Mouse (Mus musculus) forebrain, embryonic 14.5 days (tissue): ENCODE measurements around the gene Aldh1l1. TPM values are rescaled to one million over a fixed set of nuclear protein-coding genes. Genes with fewer than 3 reads are reported as not detected.

Experiments used
- ATAC-seq: fragments of 200-750 bp; cut with Nextera tagmentation; 2 replicates; pipeline ENCODE4 v1.8.0; 2017; ENCODE audit warnings: mild to moderate bottlenecking, moderate library complexity
- DNase-seq: peaks from one replicate; pipeline ENCODE4 v3.0.0-alpha.2; 2015; ENCODE audit warnings: low spot score
- H3K27ac ChIP-seq: fragments of 300-500 bp; sonication (generic); 2 replicates; pipeline ENCODE4 v1.5.1; 2014; ENCODE audit warnings: low read depth, mild to moderate bottlenecking, control low read depth, low read length, moderate library complexity
- H3K27me3 ChIP-seq: fragments of 300-500 bp; sonication (generic); replicated peaks from 2 replicates; pipeline ENCODE4 v1.6.1; 2014; ENCODE audit warnings: low read length, control low read depth, mixed read lengths; ENCODE audit not compliant: control insufficient read depth, insufficient read depth
- H3K36me3 ChIP-seq: fragments of 300-500 bp; sonication (generic); 2 replicates; pipeline ENCODE4 v1.6.1; 2014; ENCODE audit warnings: low read length, control low read depth; ENCODE audit not compliant: control insufficient read depth, insufficient read depth
- H3K4me1 ChIP-seq: fragments of 300-500 bp; sonication (generic); 2 replicates; pipeline ENCODE4 v1.6.1; 2014; ENCODE audit warnings: antibody characterized with exemption, low read length, control low read depth; ENCODE audit not compliant: control insufficient read depth, insufficient read depth
- H3K4me2 ChIP-seq: fragments of 300-500 bp; sonication (generic); 2 replicates; pipeline ENCODE4 v1.6.1; 2014; ENCODE audit warnings: mild to moderate bottlenecking, control low read depth, low read length
- H3K4me3 ChIP-seq: fragments of 300-500 bp; sonication (generic); 2 replicates; pipeline ENCODE4 v1.5.1; 2014; ENCODE audit warnings: low read depth, low read length, control low read depth
- H3K9ac ChIP-seq: fragments of 300-500 bp; sonication (generic); 2 replicates; pipeline ENCODE4 v1.6.1; 2014; ENCODE audit warnings: mild to moderate bottlenecking, low read length, control low read depth, moderate library complexity
- H3K9me3 ChIP-seq: fragments of 300-500 bp; sonication (generic); replicated peaks from 2 replicates; pipeline ENCODE4 v1.6.1; 2016; ENCODE audit warnings: low read length, control low read depth, mixed read lengths; ENCODE audit not compliant: control insufficient read depth
- WGBS: fragments of 180-500 bp; shearing (Covaris S2); extraction: QIAGEN DNeasy Blood & Tissue Kit; methylation state at CpG from one replicate; pipeline ENCODE4 v1.1.7; 2014; 5-methylcytosine and 5-hydroxymethylcytosine counted together
- polyA plus RNA-seq: library from polyadenylated mRNA; unstranded; fragments of >200 nt; fragmentation: Nextera tagmentation; extraction: Ambion mirVana; gene quantifications from 2 replicates; pipeline ENCODE4 v1.2.1, GENCODE M21; 2014

Gene Aldh1l1
- polyA plus RNA-seq, 1 experiment from 2014 or later: 15.8 TPM

DNA sequence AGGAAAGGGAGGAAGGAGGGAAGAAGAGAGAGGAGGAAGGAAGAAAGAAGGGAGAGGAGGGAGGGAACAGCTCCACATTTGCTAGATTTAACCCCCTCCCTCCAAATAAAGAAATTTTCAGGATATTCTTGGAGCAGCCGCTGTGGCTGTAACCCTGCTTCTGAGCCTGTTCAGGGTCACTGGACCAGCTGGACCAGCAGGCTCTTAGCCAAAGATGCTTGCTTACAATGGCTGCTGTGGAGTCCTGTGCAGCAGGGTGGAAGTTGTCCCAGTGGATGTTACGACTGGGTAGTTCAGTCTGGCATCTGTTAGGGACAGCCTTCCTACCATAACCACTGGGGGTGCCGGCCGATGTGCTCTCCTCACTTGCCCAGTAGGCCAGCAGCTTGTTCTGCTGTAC lies 82.5 kb downstream of the Aldh1l1 start:
- Histone ChIP-seq H3K4me1 (no peaks in the 10 kb centered on the region), H3K27ac (no peak overlapping the region), H3K4me2 (no peak overlapping the region), H3K9ac (no peak overlapping the region), H3K36me3 (no peaks in the 10 kb centered on the region), H3K4me3 (no peak overlapping the region), H3K27me3 (no peaks in the 10 kb centered on the region), H3K9me3 (no peaks in the 10 kb centered on the region)
- ATAC-seq (no peak), DNase-seq (no peak)
- WGBS: 86% methylated on average over 4 of the region's 4 CpGs

DNA sequence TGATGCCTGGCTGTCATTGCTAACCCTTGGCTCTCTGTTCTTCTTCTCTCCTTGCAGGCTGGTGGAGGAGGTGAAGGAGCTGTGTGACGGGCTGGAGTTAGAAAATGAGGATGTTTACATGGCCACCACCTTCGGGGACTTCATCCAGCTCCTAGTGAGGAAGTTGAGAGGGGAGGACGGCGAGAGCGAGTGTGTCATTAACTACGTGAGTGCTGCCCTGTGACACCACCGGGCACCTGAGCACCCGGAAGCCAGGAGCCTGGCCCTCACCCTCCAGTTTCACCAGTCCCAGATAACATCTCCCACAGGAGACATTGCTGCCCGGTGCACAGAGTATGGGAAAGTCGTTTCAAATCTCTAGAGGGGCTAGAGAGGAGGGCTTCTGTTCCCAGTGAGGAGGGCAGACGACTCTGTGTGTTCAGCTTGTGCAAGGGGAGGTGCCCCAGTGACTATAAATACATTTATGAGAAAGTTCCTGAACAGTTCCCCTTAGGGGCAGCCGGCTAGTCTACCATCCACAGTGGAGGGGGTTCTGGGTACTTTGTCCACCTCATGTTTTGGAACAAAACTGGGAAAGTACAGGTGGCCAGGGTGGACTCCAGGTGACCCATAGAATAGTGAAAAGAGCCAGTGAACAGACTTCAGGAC lies 83.6 kb downstream of the Aldh1l1 start:
- H3K27me3 ChIP-seq: no peaks in the 10 kb centered on the region
- no peak overlapping the region for H3K4me3 ChIP-seq
- H3K9me3 ChIP-seq: no peaks in the 10 kb centered on the region
- H3K4me1 ChIP-seq: no peaks in the 10 kb centered on the region
- DNase-seq (no peak), ATAC-seq (no peak)
- 81% methylated on average over 12 of the region's 12 CpGs for WGBS
- H3K4me2 ChIP-seq: no peak overlapping the region
- no peak overlapping the region for H3K9ac ChIP-seq
- H3K36me3 ChIP-seq: no peaks in the 10 kb centered on the region
- no peak overlapping the region for H3K27ac ChIP-seq

DNA sequence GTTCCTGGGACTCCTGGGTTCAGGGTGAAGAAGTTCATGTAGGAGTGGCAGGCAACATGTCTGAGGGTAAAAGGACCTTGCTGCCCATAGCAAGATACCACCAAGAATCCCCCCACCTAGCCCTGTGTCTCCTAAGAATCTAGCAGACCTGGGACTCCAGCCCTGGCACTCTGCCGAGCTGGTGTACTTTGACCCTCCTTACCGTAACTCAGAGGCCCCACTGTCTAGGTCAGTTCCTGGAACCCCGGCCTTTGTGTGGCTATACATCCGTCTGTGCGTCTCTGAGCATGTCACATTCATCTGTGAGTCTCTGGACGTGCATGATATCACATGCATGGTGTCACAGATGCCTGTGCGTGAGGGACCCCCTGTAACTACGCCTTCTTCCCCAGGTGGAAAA lies 84.2 kb downstream of the Aldh1l1 start:
- no peaks in the 10 kb centered on the region for H3K4me1 ChIP-seq
- no peaks in the 10 kb centered on the region for H3K27me3 ChIP-seq
- no peaks in the 10 kb centered on the region for H3K36me3 ChIP-seq
- H3K4me2 ChIP-seq: no peak overlapping the region
- H3K9ac ChIP-seq: no peak overlapping the region
- no peak for DNase-seq
- H3K27ac ChIP-seq: no peak overlapping the region
- H3K4me3 ChIP-seq: no peak overlapping the region
- ATAC-seq: no peak
- WGBS: 83% methylated on average over 8 of the region's 8 CpGs
- H3K9me3 ChIP-seq: no peaks in the 10 kb centered on the region

DNA sequence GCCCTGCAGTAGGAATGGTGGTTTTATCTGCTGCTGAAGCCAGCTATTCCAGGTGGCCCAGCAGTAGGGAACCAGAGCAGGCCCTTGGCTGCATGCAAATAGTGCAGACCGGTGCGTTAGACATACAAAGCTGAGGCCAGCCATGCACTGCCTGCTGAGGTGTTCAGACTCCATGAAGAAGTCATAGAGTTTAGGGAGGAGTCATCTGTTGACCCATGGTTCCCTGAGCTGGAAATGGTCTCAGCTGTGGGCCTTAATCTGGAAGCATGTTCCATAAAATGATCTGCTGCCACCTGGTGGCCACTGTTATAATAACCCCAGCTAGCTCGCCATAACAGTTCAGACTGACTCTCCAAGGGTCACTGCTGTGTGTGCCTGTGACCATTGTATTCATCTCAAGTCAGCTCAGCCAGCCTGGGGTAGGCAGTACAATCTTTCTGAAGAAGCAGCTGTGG lies 89.1 kb downstream of the Aldh1l1 start:
- Histone ChIP-seq H3K4me3 (no peak overlapping the region), H3K9ac (no peak overlapping the region), H3K4me2 (no peak overlapping the region), H3K36me3 (no peaks in the 10 kb centered on the region), H3K27ac (no peak overlapping the region), H3K9me3 (no peaks in the 10 kb centered on the region), H3K27me3 (no peaks in the 10 kb centered on the region), H3K4me1 (no peaks in the 10 kb centered on the region)
- WGBS: 41% methylated on average over 3 of the region's 3 CpGs
- ATAC-seq: peak; percentile 33
- DNase-seq: peak; percentile 85

DNA sequence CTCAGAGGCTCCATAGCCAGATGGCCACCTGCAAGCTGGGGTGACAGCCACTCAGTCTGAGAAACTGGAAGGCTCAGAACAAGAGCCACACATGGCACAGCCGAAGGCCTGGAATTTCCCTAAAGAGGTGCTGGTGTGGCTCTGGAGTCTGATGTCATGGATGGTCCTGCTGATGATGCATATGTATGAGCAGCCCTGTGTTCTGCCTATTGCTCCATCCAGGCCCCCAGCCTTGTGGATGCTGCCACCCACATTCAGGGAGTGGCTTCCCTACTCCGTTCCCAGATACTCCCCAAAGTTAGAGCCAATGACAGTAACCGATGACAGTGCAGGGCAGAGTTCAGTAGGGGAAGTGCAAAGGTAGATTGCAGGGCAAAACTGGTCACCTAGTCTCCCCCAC lies 91.9 kb downstream of the Aldh1l1 start:
- no peak overlapping the region for H3K27ac ChIP-seq
- H3K27me3 ChIP-seq: no peaks in the 10 kb centered on the region
- peak; percentile 47 for DNase-seq
- no peak overlapping the region for H3K4me2 ChIP-seq
- no peaks in the 10 kb centered on the region for H3K36me3 ChIP-seq
- ATAC-seq: peak; percentile 69
- H3K9me3 ChIP-seq: no peaks in the 10 kb centered on the region
- 51% methylated on average over 3 of the region's 3 CpGs for WGBS
- H3K4me3 ChIP-seq: no peak overlapping the region
- H3K4me1 ChIP-seq: no peaks in the 10 kb centered on the region
- no peak overlapping the region for H3K9ac ChIP-seq

DNA sequence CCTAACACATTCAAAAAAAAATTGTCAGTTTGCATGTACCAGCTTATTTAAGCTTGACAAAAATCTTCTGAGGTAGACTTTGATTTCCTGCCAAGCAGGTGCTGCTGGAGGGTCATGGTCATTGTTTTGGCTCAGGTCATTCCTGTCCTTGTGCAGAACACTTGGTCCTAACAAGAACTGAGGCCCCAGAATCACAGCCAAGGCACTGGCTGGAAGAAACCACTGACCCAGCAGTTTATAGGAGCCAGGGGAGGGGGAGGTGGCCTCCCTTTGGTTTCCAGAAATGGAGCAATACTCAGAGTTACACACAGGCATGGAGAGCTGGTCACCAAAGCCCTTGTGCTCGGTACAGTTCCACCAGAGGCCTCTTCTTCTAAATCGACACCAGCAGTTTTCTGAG lies 96.1 kb downstream of the Aldh1l1 start:
- H3K4me2 ChIP-seq: no peak overlapping the region
- DNase-seq (no peak), ATAC-seq (no peak)
- H3K9me3 ChIP-seq: no peaks in the 10 kb centered on the region
- no peak overlapping the region for H3K4me3 ChIP-seq
- 72% methylated on average over 2 of the region's 2 CpGs for WGBS
- no peaks in the 10 kb centered on the region for H3K27me3 ChIP-seq
- no peak overlapping the region for H3K27ac ChIP-seq
- H3K36me3 ChIP-seq: no peaks in the 10 kb centered on the region
- no peak overlapping the region for H3K9ac ChIP-seq
- no peaks in the 10 kb centered on the region for H3K4me1 ChIP-seq

DNA sequence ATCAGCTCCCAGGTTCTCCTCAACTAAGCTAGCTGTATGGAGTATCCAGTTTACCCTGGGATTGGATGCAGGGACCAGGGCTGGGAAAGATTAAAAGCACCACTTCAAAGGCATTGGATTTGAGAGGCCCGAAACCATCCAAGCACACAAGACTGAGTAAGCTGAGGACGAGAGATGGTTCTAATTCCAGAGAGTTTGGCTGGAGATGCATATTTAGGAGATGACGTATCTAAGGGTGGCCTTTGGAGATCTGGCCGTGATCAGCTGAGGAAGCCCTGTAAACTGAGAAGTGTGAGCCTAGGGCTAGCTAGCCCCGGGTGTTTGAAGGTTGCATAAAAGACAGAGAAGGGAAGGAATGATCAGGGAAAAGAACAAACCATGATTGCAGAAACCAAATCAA lies 101.9 kb downstream of the Aldh1l1 start:
- no peaks in the 10 kb centered on the region for H3K36me3 ChIP-seq
- DNase-seq (no peak), ATAC-seq (no peak)
- no peak overlapping the region for H3K9ac ChIP-seq
- 76% methylated on average over 5 of the region's 5 CpGs for WGBS
- no peaks in the 10 kb centered on the region for H3K9me3 ChIP-seq
- no peak overlapping the region for H3K4me3 ChIP-seq
- no peaks in the 10 kb centered on the region for H3K27me3 ChIP-seq
- H3K4me2 ChIP-seq: no peak overlapping the region
- no peak overlapping the region for H3K27ac ChIP-seq
- H3K4me1 ChIP-seq: no peaks in the 10 kb centered on the region

DNA sequence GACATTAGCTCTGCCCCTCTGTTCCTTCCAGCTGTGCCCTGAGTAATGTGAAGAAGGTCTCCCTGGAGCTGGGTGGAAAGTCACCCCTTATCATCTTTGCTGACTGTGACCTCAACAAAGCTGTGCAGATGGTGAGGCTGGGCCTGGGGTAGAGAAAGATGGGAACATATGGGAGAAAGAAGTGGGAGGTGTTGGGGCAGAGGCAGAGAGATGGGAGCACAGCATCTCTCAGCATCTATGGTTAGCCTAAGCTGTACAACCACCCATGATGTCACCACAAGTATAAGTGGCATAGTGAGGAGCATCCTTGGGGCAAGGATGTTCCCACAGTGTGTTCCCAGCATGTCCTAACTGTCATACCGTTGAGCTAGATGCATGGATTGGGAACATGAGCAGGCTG lies 104.5 kb downstream of the Aldh1l1 start:
- Histone ChIP-seq H3K4me2 (no peak overlapping the region), H3K9ac (no peak overlapping the region), H3K36me3 (no peaks in the 10 kb centered on the region), H3K27me3 (no peaks in the 10 kb centered on the region), H3K4me1 (no peaks in the 10 kb centered on the region), H3K4me3 (no peak overlapping the region), H3K9me3 (no peaks in the 10 kb centered on the region), H3K27ac (no peak overlapping the region)
- ATAC-seq (no peak), DNase-seq (no peak)
- 75% methylated on average over 1 of the region's 1 CpGs for WGBS

DNA sequence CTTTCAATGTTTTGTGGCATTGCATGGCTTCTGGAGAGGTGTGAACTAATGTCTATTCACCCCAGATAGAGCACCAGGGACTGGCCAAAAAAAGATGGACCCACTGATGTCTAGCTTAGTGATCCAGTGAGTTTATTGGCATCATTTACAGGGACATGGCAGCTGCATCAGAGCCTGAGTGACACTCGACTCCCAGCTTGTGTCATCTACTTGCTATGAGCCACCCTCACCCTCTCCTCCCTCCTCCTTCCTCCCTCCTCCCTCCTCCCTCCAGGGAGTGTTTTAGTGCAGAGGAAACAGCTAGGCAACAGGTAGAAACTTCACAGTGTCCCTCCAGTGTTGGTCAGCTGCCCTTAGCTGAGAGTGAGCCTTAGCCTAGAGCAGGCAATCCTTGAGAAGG lies 108.7 kb downstream of the Aldh1l1 start:
- Histone ChIP-seq H3K4me1 (no peaks in the 10 kb centered on the region), H3K27me3 (no peaks in the 10 kb centered on the region), H3K36me3 (no peaks in the 10 kb centered on the region), H3K27ac (no peak overlapping the region), H3K9me3 (no peaks in the 10 kb centered on the region), H3K4me2 (no peak overlapping the region), H3K9ac (no peak overlapping the region), H3K4me3 (no peak overlapping the region)
- DNase-seq: no peak
- WGBS: 90% methylated on average over 1 of the region's 1 CpGs
- no peak for ATAC-seq
